ENCODE assay signal across 8 mouse cellular contexts in the genomic region with DNA sequence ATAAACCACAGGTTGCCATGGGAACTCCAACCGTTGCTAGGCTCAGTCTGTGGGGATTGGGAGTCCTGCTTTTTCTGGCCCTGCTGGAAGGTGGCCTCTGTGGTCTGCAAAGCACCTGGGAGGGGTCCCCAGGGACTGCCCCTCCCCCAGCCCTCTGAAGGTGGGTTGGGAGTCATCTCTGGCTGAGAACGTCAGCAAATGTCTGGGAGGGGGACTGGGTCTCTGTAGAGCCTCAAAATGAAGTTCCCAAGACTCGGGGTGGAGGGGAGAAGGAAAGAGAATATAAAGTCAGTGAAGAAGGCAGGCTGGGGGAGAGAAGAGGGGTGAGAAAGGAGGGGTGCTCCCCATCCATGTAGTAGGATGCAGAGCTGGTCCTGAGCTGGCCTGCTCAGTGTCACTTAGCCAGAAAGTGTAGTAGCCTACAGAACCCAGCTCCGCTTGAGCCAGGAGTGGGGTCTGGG. TPM values are rescaled to one million over a fixed set of nuclear protein-coding genes. Genes with fewer than 3 reads are reported as not detected.
A peak's percentile ranks its signal among the peaks of the same experiment; 100 is the strongest.
DNase-seq lines count a peak whose midpoint lies in the region; ATAC-seq and TF ChIP-seq lines count a peak whose summit lies in the region.

No protein-coding gene starts in this region.

- no peak overlapping the region; the same call in 1 of the 2 replicates for H3K9ac ChIP-seq in embryonic facial prominence, embryonic 11.5 days (replicated peaks; ENCODE audit: low read length)
- H3K9ac ChIP-seq in intestine, embryonic 16.5 days (ENCODE audit: low read depth, low read length): peak overlapping the region; percentile 39; the same call in 1 of the 2 replicates
- no peak overlapping the region for H3K9ac ChIP-seq in limb, embryonic 13.5 days
- no peak overlapping the region; the same call in 1 of the 2 replicates for H3K9ac ChIP-seq in stomach, postnatal 0 days (ENCODE audit: low read length)

- ATAC-seq in embryonic facial prominence, embryonic 11.5 days (replicated peaks; ENCODE audit: insufficient number of reproducible peaks, low FRiP score, low TSS enrichment, low read depth): no peak
- peak; percentile 19; the same call in 1 of the 2 replicates for ATAC-seq in intestine, embryonic 16.5 days
- ATAC-seq in limb, embryonic 13.5 days (ENCODE audit: low FRiP score, low read depth): 0 out of 2 replicates have a peak, but pooled peaks have one; percentile 54
- peak; percentile 61 for ATAC-seq in stomach, postnatal 0 days (ENCODE audit: low FRiP score, low TSS enrichment)

- 43% methylated on average over 4 of the region's 4 CpGs for WGBS in embryonic facial prominence, embryonic 11.5 days
- WGBS in intestine, embryonic 16.5 days: 27% methylated on average over 4 of the region's 4 CpGs
- WGBS in limb, embryonic 13.5 days: 32% methylated on average over 4 of the region's 4 CpGs
- 35% methylated on average over 4 of the region's 4 CpGs for WGBS in stomach, postnatal 0 days

- peaks cover 7% of the 10 kb centered on the region; the same call in 1 of the 2 replicates for H3K4me1 ChIP-seq in embryonic facial prominence, embryonic 11.5 days (ENCODE audit: control insufficient read depth, insufficient read depth, low read length)
- peaks cover 58% of the 10 kb centered on the region for H3K4me1 ChIP-seq in intestine, embryonic 16.5 days (ENCODE audit: control insufficient read depth, insufficient read depth, low read length)
- peaks cover 21% of the 10 kb centered on the region for H3K4me1 ChIP-seq in limb, embryonic 13.5 days
- peaks cover 7% of the 10 kb centered on the region for H3K4me1 ChIP-seq in stomach, postnatal 0 days (replicated peaks; ENCODE audit: control insufficient read depth, insufficient read depth)

- TF ChIP-seq EP300 in stomach, postnatal 0 days (optimal IDR thresholded peaks at IDR 0.05): no peak

- H3K4me2 ChIP-seq in embryonic facial prominence, embryonic 11.5 days (ENCODE audit: low read depth, low read length): no peak overlapping the region
- 0 out of 2 replicates have a peak overlapping the region, but pooled peaks have one; percentile 31 for H3K4me2 ChIP-seq in intestine, embryonic 16.5 days (ENCODE audit: low read depth, low read length)
- H3K4me2 ChIP-seq in limb, embryonic 13.5 days (replicated peaks): peak overlapping the region; percentile 35
- H3K4me2 ChIP-seq in stomach, postnatal 0 days (replicated peaks; ENCODE audit: low read depth): no peak overlapping the region

- no peak overlapping the region for H3K27ac ChIP-seq in embryonic facial prominence, embryonic 11.5 days (replicated peaks; ENCODE audit: low read depth, low read length)
- H3K27ac ChIP-seq in intestine, embryonic 16.5 days (ENCODE audit: low read length): peak overlapping the region; percentile 84
- H3K27ac ChIP-seq in limb, embryonic 13.5 days: no peak overlapping the region
- peak overlapping the region; percentile 73 for H3K27ac ChIP-seq in stomach, postnatal 0 days (replicated peaks)

- H3K36me3 ChIP-seq in embryonic facial prominence, embryonic 11.5 days (replicated peaks; ENCODE audit: control insufficient read depth, insufficient read depth, low read depth, low read length): no peaks in the 10 kb centered on the region
- H3K36me3 ChIP-seq in intestine, embryonic 16.5 days (ENCODE audit: control insufficient read depth, insufficient read depth, low read length): no peaks in the 10 kb centered on the region
- H3K36me3 ChIP-seq in limb, embryonic 13.5 days: no peaks in the 10 kb centered on the region
- no peaks in the 10 kb centered on the region for H3K36me3 ChIP-seq in stomach, postnatal 0 days (ENCODE audit: control insufficient read depth, insufficient read depth, low read length)

- peak; percentile 35 for DNase-seq in kidney, adult 9 months
- no peak for DNase-seq in kidney, postnatal 36 days
- peak; percentile 65 for DNase-seq in embryonic facial prominence, embryonic 11.5 days (ENCODE audit: low spot score)
- peak; percentile 29 for DNase-seq in stomach, postnatal 0 days (ENCODE audit: low spot score)
- no peak for DNase-seq in spleen, adult 12 weeks (ENCODE audit: low spot score)
- no peak for DNase-seq in B cell, adult 2 months

- no peak overlapping the region for H3K4me3 ChIP-seq in embryonic facial prominence, embryonic 11.5 days (ENCODE audit: low read depth, low read length)
- no peak overlapping the region for H3K4me3 ChIP-seq in intestine, embryonic 16.5 days (ENCODE audit: low read length)
- H3K4me3 ChIP-seq in limb, embryonic 13.5 days: no peak overlapping the region
- no peak overlapping the region for H3K4me3 ChIP-seq in stomach, postnatal 0 days (ENCODE audit: low read depth, low read length)

- no peaks in the 10 kb centered on the region for H3K9me3 ChIP-seq in embryonic facial prominence, embryonic 11.5 days (replicated peaks; ENCODE audit: control insufficient read depth, low read length)
- H3K9me3 ChIP-seq in intestine, embryonic 16.5 days (ENCODE audit: control insufficient read depth, low read length): no peaks in the 10 kb centered on the region
- no peaks in the 10 kb centered on the region for H3K9me3 ChIP-seq in limb, embryonic 13.5 days
- no peaks in the 10 kb centered on the region for H3K9me3 ChIP-seq in stomach, postnatal 0 days (ENCODE audit: control insufficient read depth, low read length)

- no peak for TF ChIP-seq CTCF in stomach, postnatal 0 days (IDR thresholded peaks at IDR 0.05; ENCODE audit: low read depth)

- no peaks in the 10 kb centered on the region for H3K27me3 ChIP-seq in embryonic facial prominence, embryonic 11.5 days (ENCODE audit: control insufficient read depth, insufficient read depth, low read length)
- no peaks in the 10 kb centered on the region for H3K27me3 ChIP-seq in intestine, embryonic 16.5 days (replicated peaks; ENCODE audit: control insufficient read depth, insufficient read depth, low read length)
- no peaks in the 10 kb centered on the region for H3K27me3 ChIP-seq in limb, embryonic 13.5 days
- no peaks in the 10 kb centered on the region for H3K27me3 ChIP-seq in stomach, postnatal 0 days (ENCODE audit: control insufficient read depth, insufficient read depth, low read length)

RNA-seq across cellular contexts. Expression of gene Neurl1b, which starts 33.6 kb away (rescaled TPM):
- 0.25 and 0.45 TPM in 2 replicates for polyA plus RNA-seq in embryonic facial prominence, embryonic 11.5 days (2014; fragmentation: Nextera tagmentation; extraction: Ambion mirVana)
- polyA plus RNA-seq in intestine, embryonic 16.5 days (2015; fragmentation: Nextera tagmentation; extraction: Ambion mirVana): 1.5 and 1.6 TPM in 2 replicates
- polyA plus RNA-seq in limb, embryonic 13.5 days (2015; fragmentation: Nextera tagmentation; extraction: Ambion mirVana): 0.51 and 0.65 TPM in 2 replicates
- 1.1 and 1.4 TPM in 2 replicates for polyA plus RNA-seq in stomach, postnatal 0 days (2015; fragmentation: Nextera tagmentation; extraction: Ambion mirVana)

Comparison
In these comparisons a context has a peak if more than half of its experiments do, and no peak if none do; other contexts are left out.
1. DNase-seq: peak in kidney, adult 9 months (single experiment), embryonic facial prominence, embryonic 11.5 days (single experiment) and stomach, postnatal 0 days (single experiment); none in kidney, postnatal 36 days (0 of 2), spleen, adult 12 weeks (single experiment) and B cell, adult 2 months (0 of 2).
2. H3K27ac ChIP-seq: peak in intestine, embryonic 16.5 days (single experiment) and stomach, postnatal 0 days (single experiment); none in embryonic facial prominence, embryonic 11.5 days (single experiment) and limb, embryonic 13.5 days (single experiment).
3. H3K4me2 ChIP-seq: peak in intestine, embryonic 16.5 days (single experiment) and limb, embryonic 13.5 days (single experiment); none in embryonic facial prominence, embryonic 11.5 days (single experiment) and stomach, postnatal 0 days (single experiment).